Mouse (Mus musculus): ENCODE results near the gene Ulk4.

The Ulk4 gene

DNA sequence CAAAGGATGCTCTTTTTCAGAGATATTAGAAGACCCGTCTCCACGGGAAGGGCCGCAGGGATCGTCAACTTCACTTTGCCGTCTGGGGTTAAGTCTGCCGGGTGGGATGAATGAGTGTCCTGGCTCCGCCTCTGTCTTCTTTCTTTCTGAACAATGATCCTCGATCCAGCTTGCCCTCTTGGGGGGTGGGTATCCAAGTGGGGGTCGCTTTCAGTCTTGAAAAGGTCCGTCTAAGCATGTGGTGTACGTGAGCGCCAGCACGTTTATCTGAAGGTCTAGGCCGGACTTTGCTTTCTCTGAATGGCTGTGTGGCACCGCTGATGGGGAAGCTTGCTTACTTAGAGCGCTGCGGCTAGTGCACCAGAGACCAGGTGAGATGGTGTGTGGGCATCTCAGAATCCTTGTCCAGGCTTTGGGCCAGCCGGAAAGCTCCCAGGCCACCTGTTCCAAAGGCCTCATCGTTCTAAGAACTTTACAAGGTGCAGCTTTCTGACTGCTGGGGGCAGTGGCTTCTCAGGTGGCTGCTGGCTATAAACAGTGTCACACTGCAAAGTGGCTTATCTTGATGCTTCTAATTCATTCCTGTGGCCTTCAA, 23.1 kb upstream of the Ulk4 start:
- DNase-seq (ENCODE audit: low read depth, low spot score) = no peak

DNA sequence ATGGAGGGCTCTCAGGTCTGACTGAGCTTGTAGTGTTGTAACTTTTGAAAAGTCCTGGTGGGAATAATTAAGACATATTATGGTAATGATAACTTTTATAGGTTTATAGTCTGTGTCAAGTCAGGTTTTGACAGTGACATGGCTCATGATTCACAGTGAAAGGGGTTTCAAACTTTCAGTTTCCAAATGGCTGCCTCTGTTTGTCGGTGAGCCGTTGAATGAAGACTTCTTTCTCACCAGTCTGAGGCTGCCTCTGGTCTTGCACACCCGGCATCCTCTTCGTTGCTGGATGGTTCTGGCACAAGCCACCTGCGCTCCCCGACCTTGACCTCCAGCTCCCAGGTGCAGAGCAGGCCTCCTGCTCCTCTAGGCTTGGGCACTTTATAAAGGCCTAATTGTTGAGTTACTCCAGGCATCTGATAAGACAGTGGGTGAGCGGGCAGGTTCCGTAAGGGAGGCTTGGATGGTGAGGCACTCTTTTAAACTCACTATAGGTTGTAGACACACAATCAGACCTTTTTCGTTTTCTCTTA, 22.3 kb upstream of the Ulk4 start:
- no peak for DNase-seq (ENCODE audit: low read depth, low spot score)

GRCm38 (mm10) chr9:121298411-121299091, 21.6 kb upstream of the Ulk4 start:
- no peak for DNase-seq (ENCODE audit: low read depth, low spot score)

- DNase-seq (ENCODE audit: low read depth, low spot score) = no peak
Observed at GRCm38 (mm10) chr9:121298065-121298398, 21.0 kb upstream of the Ulk4 start.

GRCm38 (mm10) chr9:121297171-121298064, 20.4 kb upstream of the Ulk4 start, which contains the start of gene Trak1:
Gene Trak1 (plus strand): TSS chr9:121297502.
- DNase-seq (ENCODE audit: low read depth, low spot score) = no peak

GRCm38 (mm10) chr9:121295221-121295620, 18.2 kb upstream of the Ulk4 start:
- DNase-seq (ENCODE audit: low read depth, low spot score) = no peak

GRCm38 (mm10) chr9:121293187-121293586, 16.2 kb upstream of the Ulk4 start:
- DNase-seq (ENCODE audit: low read depth, low spot score) = no peak

GRCm38 (mm10) chr9:121291275-121291674, 14.3 kb upstream of the Ulk4 start:
- no peak for DNase-seq (ENCODE audit: low read depth, low spot score)

- no peak for DNase-seq (ENCODE audit: low read depth, low spot score)
Observed at GRCm38 (mm10) chr9:121286325-121286901, 9.4 kb upstream of the Ulk4 start.

DNA sequence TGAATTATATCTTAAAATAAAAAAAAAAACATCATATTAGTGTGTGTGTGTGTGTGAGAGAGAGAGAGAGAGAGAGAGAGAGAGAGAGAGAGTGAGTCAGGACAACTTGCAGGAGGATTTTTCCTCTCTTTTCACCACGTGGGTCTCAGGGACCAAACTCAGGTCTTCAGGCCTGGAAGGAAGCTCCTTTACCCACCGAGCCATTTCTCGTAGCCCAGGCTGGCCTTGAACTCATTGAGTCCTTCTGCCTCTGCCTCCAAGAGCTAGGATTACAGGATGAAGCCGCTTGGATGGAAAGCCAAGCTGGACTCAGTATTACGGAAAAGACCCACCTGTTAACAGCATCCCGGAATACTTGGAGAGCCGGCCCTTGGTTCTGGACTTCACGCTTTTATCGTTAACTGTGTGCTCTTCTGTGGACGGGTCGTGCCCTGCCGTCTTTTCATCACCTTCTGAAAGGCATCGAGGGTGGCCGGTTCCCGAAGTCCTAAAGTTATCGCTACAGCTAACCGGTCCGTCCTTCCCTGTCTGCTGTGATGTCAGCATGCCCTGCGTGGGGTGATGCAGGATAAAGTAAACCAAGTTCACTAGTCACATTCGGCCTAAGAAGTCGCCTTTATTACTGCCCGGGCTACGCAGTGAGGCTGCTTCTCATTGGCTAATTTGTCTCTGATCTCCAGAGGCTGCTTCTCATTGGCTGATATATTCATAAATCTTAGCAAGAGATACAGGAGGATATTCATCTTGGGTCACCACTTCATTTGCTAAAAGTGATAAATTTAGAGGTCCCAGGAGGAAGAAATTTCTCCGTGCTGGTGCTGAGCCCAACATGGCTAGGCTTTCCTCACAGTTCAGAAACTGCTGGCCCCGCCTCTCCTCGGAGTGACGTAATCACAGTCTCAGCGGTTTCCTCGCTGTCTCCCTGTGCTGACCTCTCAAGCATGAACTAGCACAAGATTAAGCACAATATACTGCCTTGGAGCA, 8.6 kb upstream of the Ulk4 start:
- DNase-seq (ENCODE audit: low read depth, low spot score) = no peak

- DNase-seq (ENCODE audit: low read depth, low spot score) = no peak
Observed at GRCm38 (mm10) chr9:121284422-121284821, 7.4 kb upstream of the Ulk4 start.

DNA sequence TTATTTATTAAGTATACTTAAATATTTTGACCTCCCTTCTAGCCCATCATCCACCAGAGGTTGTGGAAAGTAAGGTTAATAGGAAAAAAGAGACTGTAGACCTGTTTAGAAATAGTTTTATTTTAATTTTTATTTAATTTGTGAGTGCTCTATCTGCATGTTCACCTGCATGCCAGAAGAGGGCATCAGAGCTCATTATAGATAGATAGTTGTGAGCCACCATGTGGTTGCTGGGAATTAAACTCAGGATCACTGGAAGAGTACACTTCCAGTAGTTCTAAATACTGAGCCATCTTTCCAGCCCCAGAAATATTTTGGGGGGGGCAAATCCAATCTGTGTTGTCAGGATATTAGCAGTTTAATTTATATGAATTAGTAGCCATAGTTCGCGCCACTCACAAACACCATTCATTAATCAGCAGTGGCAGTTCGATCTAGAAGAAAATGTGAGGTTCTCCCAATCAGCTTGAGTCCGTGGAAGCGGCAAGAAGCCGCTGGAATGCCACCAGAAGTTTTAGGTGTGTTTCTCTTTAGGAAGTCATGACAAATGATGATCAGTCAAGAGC, 6.7 kb upstream of the Ulk4 start:
- no peak for DNase-seq (ENCODE audit: low read depth, low spot score)

DNA sequence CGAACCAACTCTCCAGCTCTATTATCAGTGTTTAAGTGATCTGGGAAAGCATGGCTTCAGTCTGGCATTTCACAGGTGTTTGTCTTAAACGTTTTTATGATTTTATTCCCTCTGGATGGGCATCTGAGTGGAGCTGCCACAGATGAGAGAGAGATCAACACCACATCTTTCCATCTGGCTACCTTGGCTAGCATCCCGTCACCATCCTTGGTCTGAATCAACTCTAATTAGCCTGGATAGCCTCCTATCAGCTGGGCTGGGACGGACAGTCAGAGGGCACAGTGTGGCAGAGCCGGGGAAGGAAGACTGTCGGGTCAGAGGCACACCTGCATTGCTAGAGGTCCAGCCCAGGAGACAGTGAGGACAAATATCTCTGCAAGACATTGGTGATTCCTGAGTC, 4.9 kb upstream of the Ulk4 start:
- no peak for DNase-seq (ENCODE audit: low read depth, low spot score)

DNA sequence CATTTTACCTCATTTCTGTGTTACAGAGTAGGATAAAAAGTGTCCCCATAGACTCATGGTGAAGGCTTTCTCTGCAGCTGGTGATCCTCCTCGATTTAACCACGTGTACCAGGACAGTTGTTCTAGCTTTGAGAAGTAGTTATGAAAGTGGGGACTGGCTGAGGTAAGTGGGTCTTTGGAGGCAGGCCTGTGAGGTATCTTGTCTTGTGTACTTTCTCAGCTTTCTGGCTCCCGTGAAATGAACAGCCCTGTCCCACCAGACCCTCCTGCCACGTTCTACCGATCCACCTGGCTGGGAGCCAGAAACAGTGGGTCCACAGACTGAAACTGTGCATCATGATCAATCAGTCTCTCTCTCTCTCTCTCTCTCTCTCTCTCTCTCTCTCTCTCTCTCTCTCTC, 2.2 kb upstream of the Ulk4 start:
- no peak for DNase-seq (ENCODE audit: low read depth, low spot score)

- DNase-seq (ENCODE audit: low read depth, low spot score) = no peak
Observed at GRCm38 (mm10) chr9:121276745-121277117, 266 bp downstream of the Ulk4 start.

DNA sequence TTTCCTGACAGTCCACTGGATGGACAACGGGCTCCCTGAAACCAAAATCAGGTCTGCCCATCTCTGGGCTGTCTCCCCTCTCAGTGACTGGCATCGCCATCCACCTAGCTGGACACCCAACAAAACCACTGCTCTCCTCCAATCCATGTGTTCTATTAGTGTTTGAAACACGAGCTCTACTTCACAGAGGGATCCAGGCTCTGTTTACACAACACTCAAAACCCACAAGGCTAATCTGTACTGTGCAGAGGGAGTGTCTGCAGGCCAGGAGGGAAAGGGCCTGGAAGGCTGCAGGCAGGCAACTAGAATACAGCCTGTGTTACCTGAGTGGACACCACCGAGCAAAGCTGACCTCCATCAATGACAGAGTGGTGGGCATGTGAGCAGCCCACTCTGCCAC, 5.4 kb downstream of the Ulk4 start:
- DNase-seq (ENCODE audit: low read depth, low spot score) = no peak

DNA sequence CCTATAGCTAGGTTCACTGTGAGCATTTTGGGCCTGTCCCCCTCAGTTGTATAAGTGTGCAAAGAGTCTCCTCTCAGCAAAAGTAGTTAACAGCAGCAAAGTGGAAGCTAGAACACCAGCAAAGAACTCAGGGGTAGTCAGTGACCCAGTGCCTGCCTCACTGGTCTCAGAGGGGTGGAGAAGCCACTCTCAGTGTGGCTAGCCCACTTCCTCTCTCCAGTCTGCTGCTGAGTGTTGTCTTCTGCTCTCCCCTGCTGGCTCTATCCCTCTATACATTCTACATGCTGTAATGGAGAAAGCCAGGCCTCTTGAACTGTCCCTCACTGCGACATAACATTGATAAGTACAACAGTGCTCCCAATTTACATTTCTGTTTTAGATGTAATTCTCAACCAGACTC, 5.8 kb downstream of the Ulk4 start:
- DNase-seq (ENCODE audit: low read depth, low spot score) = no peak

GRCm38 (mm10) chr9:121265307-121265706, 11.7 kb downstream of the Ulk4 start:
- no peak for DNase-seq (ENCODE audit: low read depth, low spot score)

DNA sequence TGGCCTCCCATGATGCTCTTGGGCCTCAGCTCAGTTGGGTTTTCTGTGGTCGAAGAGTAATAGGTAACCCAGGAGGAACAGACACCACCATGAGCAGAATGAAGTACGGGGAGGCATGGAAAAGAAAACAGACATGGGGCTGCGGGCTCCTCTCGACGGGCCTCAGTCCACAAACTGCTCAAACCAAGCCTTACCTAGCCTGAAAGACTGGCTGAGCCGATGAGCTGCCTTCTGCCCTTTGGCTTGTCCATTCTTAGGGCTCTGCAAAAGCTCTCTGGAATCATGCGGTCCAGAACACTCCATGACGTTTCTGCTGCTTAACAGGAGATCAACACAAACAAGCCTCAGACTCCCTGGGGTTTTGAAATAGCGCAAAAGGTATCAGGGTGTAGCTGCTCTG, 19.9 kb downstream of the Ulk4 start:
- DNase-seq (ENCODE audit: low read depth, low spot score) = no peak

DNA sequence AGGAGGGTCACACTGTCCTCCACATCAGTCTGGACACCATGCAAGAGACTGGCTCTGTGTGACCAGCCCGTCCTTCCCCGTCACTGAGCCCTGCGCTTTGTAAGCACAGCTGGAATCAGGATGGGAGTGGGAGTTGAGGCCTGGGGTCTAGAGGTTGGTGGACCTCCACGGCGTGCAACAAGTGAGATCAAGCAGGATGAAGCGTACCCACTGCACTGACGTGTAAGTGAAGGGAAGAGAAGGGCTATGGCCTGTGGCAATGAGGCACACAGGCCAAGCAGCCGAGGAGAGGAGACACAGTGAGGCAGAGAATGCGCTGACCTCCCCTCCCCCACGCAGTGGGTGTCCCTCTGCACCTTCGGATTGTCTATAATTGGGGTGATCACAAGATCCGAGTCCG, 22.2 kb downstream of the Ulk4 start:
- DNase-seq (ENCODE audit: low read depth, low spot score) = no peak

- no peak for DNase-seq (ENCODE audit: low read depth, low spot score)
Observed at GRCm38 (mm10) chr9:121253983-121254382, 23.0 kb downstream of the Ulk4 start.
